Mouse (Mus musculus) MEL (cell line): ENCODE measurements around the gene Tcirg1.

Source experiments
- EP300 ChIP-seq, 2 experiments: IDR thresholded peaks; 2 replicates each; pipeline ENCODE4 v1.6.1; 2011; ENCODE audit warnings: improper control_type of control experiment in 2 of 2, low read length in 2 of 2, low read depth in 1 of 2, mild to moderate bottlenecking in 1 of 2
- GABPA ChIP-seq: IDR thresholded peaks from 2 replicates; pipeline ENCODE4 v1.6.1; 2012; ENCODE audit warnings: low read depth, mild to moderate bottlenecking, inconsistent platforms, low read length, improper control_type of control experiment, moderate library complexity
- JUND ChIP-seq: IDR thresholded peaks from 2 replicates; pipeline ENCODE4 v1.6.1; 2011; ENCODE audit warnings: low read depth, mild to moderate bottlenecking, improper control_type of control experiment, low read length
- KAT2A ChIP-seq: conservative IDR thresholded peaks from 2 replicates; pipeline ENCODE4 v1.6.1; 2012; ENCODE audit warnings: low read depth, low read length, improper control_type of control experiment, inconsistent platforms
- MAFK ChIP-seq: IDR thresholded peaks from 2 replicates; pipeline ENCODE4 v1.6.1; 2011; ENCODE audit warnings: low read depth, mild to moderate bottlenecking, low read length, improper control_type of control experiment, borderline replicate concordance
- MAZ ChIP-seq: IDR thresholded peaks from 2 replicates; pipeline ENCODE4 v1.6.1; 2012; ENCODE audit warnings: low read depth, mild to moderate bottlenecking, inconsistent platforms, low read length, improper control_type of control experiment
- POLR2A ChIP-seq, 2 experiments: IDR thresholded peaks; 2 replicates each; pipeline ENCODE4 v1.6.1; 2011 to 2012; ENCODE audit warnings: low read length in 2 of 2, mild to moderate bottlenecking in 2 of 2, control low read depth in 1 of 2, improper control_type of control experiment in 1 of 2, low read depth in 1 of 2, moderate library complexity in 1 of 2; ENCODE audit not compliant: control insufficient read depth in 1 of 2, insufficient read depth in 1 of 2, poor library complexity in 1 of 2
- TCF12 ChIP-seq: IDR thresholded peaks from 2 replicates; pipeline ENCODE4 v1.6.1; 2014; ENCODE audit warnings: low read depth, mild to moderate bottlenecking, inconsistent platforms, low read length, improper control_type of control experiment, moderate library complexity
- UBTF ChIP-seq: IDR thresholded peaks from 2 replicates; pipeline ENCODE4 v1.6.1; 2012; ENCODE audit warnings: low read depth, mild to moderate bottlenecking, inconsistent platforms, low read length, improper control_type of control experiment, moderate library complexity, borderline replicate concordance; ENCODE audit not compliant: insufficient read depth
- ZMIZ1 ChIP-seq: IDR thresholded peaks from 2 replicates; pipeline ENCODE4 v1.6.1; 2012; ENCODE audit warnings: low read depth, mild to moderate bottlenecking, inconsistent platforms, low read length, improper control_type of control experiment, moderate library complexity

DNA sequence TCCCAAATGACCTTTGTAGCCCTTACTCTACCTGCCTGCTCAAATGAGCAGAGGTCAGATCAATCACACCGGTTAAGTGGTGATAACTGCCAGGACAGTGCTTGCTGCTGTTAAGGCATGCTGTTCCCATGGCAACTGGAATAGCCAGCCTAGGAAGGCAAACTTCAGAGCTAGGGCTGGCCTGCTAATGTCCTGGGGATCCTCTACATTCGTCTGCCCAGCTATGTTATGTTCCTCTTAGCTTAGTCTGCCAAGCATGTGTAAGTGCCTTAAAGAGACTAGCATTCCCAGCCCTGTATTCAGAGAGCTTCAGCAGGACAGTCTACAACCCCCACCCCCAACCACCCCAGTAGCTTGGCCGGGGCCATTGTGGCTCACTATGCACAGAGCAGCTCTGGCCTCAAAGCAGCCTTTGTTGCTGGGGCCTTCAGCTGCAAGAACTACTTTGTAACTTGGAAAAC is 11.7 kb downstream of the Tcirg1 start:
- no peak for TF ChIP-seq POLR2A (IDR thresholded peaks at IDR 0.05; ENCODE audit: control insufficient read depth in 1 of 2, insufficient read depth in 1 of 2, low read depth in 1 of 2, low read length in 2 of 2, poor library complexity in 1 of 2)
- TF ChIP-seq EP300 (IDR thresholded peaks at IDR 0.05; ENCODE audit: low read depth in 1 of 2, low read length in 2 of 2): no peak
- no peak for TF ChIP-seq TCF12
- no peak for TF ChIP-seq KAT2A
- TF ChIP-seq MAZ: no peak
- no peak for TF ChIP-seq GABPA
- TF ChIP-seq ZMIZ1: no peak
- no peak for TF ChIP-seq MAFK
- no peak for TF ChIP-seq UBTF
- no peak for TF ChIP-seq JUND
